Mouse (Mus musculus) neural tube, embryonic 13.5 days (tissue): ENCODE results near the gene Ccdc154. TPM values are rescaled to one million over a fixed set of nuclear protein-coding genes. Genes with fewer than 3 reads are reported as not detected.

Source experiments
- ATAC-seq: fragments of 200-750 bp; cut with Nextera tagmentation; 2 replicates; pipeline ENCODE4 v1.8.0; 2017; ENCODE audit warnings: low read depth, mild to moderate bottlenecking, moderate TSS enrichment, moderate library complexity
- H3K27ac ChIP-seq: fragments of 300-500 bp; sonication (generic); replicated peaks from 2 replicates; pipeline ENCODE4 v1.5.1; 2015; ENCODE audit warnings: moderate library complexity, mild to moderate bottlenecking, inconsistent platforms
- H3K27me3 ChIP-seq: fragments of 300-500 bp; sonication (generic); 2 replicates; pipeline ENCODE4 v1.6.1; 2015; ENCODE audit warnings: mild to moderate bottlenecking, inconsistent platforms
- H3K36me3 ChIP-seq: fragments of 300-500 bp; sonication (generic); 2 replicates; pipeline ENCODE4 v1.6.1; 2015; ENCODE audit warnings: mild to moderate bottlenecking, inconsistent platforms
- H3K4me1 ChIP-seq: fragments of 300-500 bp; sonication (generic); replicated peaks from 2 replicates; pipeline ENCODE4 v1.6.1; 2015; ENCODE audit warnings: inconsistent platforms
- H3K4me2 ChIP-seq: fragments of 300-500 bp; sonication (generic); 2 replicates; pipeline ENCODE4 v1.6.1; 2015; ENCODE audit warnings: inconsistent platforms, mild to moderate bottlenecking, moderate library complexity
- H3K4me3 ChIP-seq: fragments of 300-500 bp; sonication (generic); 2 replicates; pipeline ENCODE4 v1.5.1; 2015; ENCODE audit warnings: mild to moderate bottlenecking, inconsistent platforms
- H3K9ac ChIP-seq: fragments of 300-500 bp; sonication (generic); 2 replicates; pipeline ENCODE4 v1.6.1; 2015; ENCODE audit warnings: moderate library complexity, mild to moderate bottlenecking, inconsistent platforms
- H3K9me3 ChIP-seq: fragments of 300-500 bp; sonication (generic); 2 replicates; pipeline ENCODE4 v1.6.1; 2016; ENCODE audit warnings: inconsistent platforms
- WGBS: fragments of 180-500 bp; shearing (Covaris S2); methylation state at CpG from one replicate; pipeline ENCODE4 v1.1.7; 2015; 5-methylcytosine and 5-hydroxymethylcytosine counted together
- polyA plus RNA-seq: library from polyadenylated mRNA; unstranded; fragments of >200 nt; fragmentation: Nextera tagmentation; extraction: Ambion mirVana; gene quantifications from 2 replicates; pipeline ENCODE4 v1.2.1, GENCODE M21; 2015

The Ccdc154 gene
- polyA plus RNA-seq, 1 experiment from 2014 or later, result not detected

DNA sequence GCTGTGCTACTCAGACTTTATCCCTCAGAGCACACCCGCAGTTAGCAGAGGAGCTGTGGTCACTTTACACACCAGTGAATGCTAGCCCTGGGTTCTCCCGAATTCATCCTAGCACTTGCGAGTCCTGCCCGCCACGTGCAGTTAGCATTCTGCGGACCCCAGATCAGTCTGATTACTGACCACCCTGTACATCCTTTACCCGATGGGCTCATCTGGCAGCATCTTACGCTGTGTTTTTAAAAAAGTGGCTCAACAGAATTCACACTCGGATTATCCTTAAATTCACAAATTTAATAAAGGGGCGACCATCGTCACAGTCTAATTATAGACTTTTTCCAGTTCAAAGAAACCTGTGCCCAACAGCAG, 25.5 kb downstream of the Ccdc154 start:
- Histone ChIP-seq H3K4me1 (peaks cover 45% of the 10 kb centered on the region), H3K36me3 (peaks cover 20% of the 10 kb centered on the region; the same call in 1 of the 2 replicates), H3K9me3 (no peaks in the 10 kb centered on the region), H3K9ac (peak overlapping the region; percentile 95), H3K27me3 (no peaks in the 10 kb centered on the region), H3K27ac (peak overlapping the region; percentile 67; the same call in 1 of the 2 replicates), H3K4me2 (peak overlapping the region; percentile 88), H3K4me3 (peak overlapping the region; percentile 99)
- 10% methylated on average over 11 of the region's 11 CpGs for WGBS
- ATAC-seq, result no peak

DNA sequence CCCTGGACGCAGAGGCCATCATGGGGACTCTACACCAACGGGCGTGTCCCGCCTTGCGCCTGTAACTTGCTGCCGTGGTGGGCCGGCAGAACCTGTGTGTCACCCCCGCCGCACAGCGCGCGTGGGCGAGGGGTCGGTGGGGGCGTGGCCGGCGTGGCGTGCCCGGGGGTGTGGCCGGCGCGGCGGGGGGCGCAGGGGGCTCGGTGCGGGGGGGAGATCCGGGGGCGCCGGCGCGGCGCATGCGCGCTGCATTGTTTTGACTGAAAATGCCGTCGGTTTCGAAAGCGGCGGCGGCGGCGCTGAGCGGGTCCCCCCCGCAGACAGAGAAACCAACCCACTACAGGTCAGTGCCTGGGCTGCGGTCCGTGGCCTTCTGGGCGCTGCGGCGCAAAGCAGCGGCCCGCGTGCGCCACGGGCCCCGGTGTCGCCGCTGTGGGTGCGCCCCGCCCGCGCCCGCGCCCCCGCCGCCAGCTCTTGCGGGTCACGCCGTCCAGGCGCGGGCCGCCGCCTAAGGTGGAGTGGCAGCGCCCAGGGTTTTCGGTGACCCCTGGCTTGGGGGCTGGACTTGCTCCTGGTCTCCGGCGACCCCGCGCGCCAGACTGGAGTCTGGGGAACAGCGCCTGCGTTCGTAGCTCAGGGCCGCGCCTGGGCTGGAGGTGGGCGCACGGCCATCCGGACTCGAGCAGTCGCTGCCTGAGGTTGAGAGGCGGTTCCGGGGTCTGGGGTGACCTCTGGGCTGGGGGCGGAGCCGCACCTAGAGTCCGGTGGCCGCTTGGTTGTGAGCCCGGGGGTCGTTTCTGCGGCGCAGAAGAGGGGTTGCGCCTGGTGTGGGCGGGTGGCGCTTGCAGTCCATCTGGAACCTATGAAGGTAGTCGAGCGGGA, 26.1 kb downstream of the Ccdc154 start, which contains the start of gene Unkl:
Unkl (plus strand) TSS at position 248 of the 882 bp plus-strand sequence.
- H3K4me1 ChIP-seq, result peaks cover 42% of the 10 kb centered on the region
- under 1% methylated on average over 97 of the region's 104 CpGs for WGBS
- peak within 1 kb of the TSS; percentile 88 for H3K4me2 ChIP-seq
- peak within 1 kb of the TSS; percentile 67 for H3K27ac ChIP-seq
- H3K9me3 ChIP-seq, result no peaks in the 10 kb centered on the region
- ATAC-seq, result peak; percentile 34; the same call in 1 of the 2 replicates
- H3K36me3 ChIP-seq, result peaks cover 24% of the 10 kb centered on the region
- H3K9ac ChIP-seq, result peak within 1 kb of the TSS; percentile 95
- no peaks in the 10 kb centered on the region for H3K27me3 ChIP-seq
- H3K4me3 ChIP-seq, result peak within 1 kb of the TSS; percentile 99

DNA sequence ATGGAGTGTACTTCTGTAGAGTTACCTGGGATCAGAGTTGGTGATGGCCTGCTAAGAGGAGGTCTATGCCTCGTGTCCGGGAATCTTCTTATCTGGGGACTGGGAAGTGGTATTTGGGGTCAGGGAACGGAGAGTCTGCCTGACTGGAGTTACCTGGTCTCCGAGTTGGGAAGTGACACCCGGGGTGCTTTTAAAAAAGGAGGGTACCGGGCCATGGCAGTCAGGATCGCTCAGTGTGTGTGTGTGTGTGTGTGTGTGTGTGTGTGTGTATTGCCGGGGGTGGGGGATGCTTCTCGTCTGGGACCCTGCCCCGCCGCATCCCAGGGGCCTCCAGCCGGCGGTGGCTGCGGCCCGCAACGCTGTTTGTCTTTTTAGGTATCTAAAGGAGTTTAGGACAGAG, 26.8 kb downstream of the Ccdc154 start:
- peak overlapping the region; percentile 99 for H3K4me3 ChIP-seq
- H3K27ac ChIP-seq, result no peak overlapping the region
- H3K4me2 ChIP-seq, result peak overlapping the region; percentile 88
- no peaks in the 10 kb centered on the region for H3K27me3 ChIP-seq
- H3K9me3 ChIP-seq, result no peaks in the 10 kb centered on the region
- peak overlapping the region; percentile 95 for H3K9ac ChIP-seq
- peaks cover 31% of the 10 kb centered on the region for H3K36me3 ChIP-seq
- WGBS, result 4% methylated on average over 16 of the region's 16 CpGs
- H3K4me1 ChIP-seq, result peaks cover 37% of the 10 kb centered on the region
- ATAC-seq, result no peak

DNA sequence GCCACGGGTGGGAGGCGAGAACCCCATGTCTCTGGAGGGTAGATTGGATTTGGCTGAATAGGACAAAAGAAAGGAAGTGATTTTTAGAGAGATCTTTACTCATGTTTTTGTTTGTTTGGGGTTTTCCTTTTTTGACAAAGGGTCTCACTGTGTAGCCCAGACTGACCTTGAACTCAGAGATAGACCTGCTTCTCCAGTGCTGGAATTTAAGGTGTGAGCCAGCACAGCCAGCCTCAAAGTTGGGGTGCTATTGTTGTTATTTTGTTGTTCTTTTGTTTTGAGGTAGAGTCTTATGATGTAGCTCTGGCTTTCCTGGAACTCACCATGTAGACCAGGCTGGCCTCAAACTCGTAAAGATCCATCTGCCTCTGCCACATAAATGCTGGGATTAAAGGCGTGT, 40.1 kb downstream of the Ccdc154 start:
- Histone ChIP-seq H3K4me2 (no peak overlapping the region), H3K4me3 (no peak overlapping the region), H3K9me3 (no peaks in the 10 kb centered on the region), H3K9ac (no peak overlapping the region), H3K4me1 (no peaks in the 10 kb centered on the region), H3K27me3 (no peaks in the 10 kb centered on the region), H3K27ac (no peak overlapping the region), H3K36me3 (peaks cover 82% of the 10 kb centered on the region)
- WGBS, result 90% methylated on average over 4 of the region's 4 CpGs
- ATAC-seq, result no peak

DNA sequence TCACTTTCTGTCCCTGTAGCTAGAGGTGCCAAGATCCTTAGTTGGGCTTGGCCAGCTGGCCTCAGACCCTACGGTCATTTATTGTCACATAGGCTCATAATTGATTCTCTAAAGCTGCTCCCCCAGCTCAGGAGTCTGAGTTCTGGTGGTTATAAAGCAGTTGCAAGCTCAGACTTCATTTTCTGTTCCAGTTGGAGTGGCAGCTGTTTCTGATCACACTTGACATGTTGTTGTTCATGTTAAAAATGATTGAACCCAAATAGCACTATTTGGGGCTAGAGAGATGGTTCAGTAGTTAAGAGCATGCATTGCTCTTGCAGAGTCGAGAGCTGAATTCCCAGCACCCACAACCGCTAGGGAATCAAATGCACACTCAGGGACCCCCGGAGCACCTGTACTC, 47.7 kb downstream of the Ccdc154 start:
- H3K4me1 ChIP-seq, result no peaks in the 10 kb centered on the region
- H3K4me2 ChIP-seq, result no peak overlapping the region
- peaks cover 98% of the 10 kb centered on the region for H3K36me3 ChIP-seq
- H3K4me3 ChIP-seq, result no peak overlapping the region
- no peaks in the 10 kb centered on the region for H3K9me3 ChIP-seq
- 94% methylated on average over 4 of the region's 4 CpGs for WGBS
- H3K9ac ChIP-seq, result no peak overlapping the region
- H3K27me3 ChIP-seq, result no peaks in the 10 kb centered on the region
- no peak overlapping the region for H3K27ac ChIP-seq
- ATAC-seq, result no peak

DNA sequence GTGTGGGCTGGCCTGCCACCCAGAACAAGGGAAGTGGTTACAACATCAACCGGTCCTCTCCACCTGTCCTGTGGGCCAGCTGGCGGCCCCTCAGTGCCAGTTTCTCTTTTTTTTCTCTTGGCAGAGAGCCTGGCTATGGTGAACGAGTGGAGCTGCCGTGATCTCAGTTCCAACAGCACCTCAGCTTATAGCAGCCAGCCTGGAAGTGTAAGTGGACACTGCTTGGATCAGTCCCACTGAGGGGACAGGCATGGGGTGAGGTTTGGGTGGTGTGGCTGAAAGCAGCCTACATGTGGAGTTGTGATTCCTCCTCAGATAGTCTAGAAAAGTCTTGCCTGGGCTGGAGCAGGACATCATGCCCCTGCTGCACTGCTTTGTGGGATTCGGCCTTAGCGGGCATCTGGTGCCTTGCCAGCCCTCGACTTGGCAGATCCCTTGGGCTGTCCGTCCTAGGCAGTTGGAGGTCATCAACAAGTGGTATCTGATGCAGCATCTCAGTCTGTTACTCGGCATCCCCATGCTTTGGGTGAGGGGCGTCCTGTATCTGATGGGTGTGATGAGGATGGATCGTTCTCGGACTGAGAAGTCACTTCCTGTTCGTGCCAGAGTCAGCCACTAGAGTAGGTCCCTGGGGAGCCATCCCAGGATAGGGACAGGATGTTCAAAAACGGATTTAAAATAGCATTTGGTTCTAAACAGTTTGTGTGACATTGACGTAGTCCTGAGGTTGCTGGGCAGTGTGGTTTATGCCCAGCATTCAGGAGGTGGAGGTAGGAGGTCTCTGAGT, 48.6 kb downstream of the Ccdc154 start:
- WGBS, result 85% methylated on average over 15 of the region's 15 CpGs
- Histone ChIP-seq H3K27me3 (no peaks in the 10 kb centered on the region), H3K27ac (no peak overlapping the region), H3K9ac (no peak overlapping the region), H3K4me1 (no peaks in the 10 kb centered on the region), H3K4me2 (no peak overlapping the region), H3K4me3 (no peak overlapping the region), H3K9me3 (no peaks in the 10 kb centered on the region), H3K36me3 (peaks cover 98% of the 10 kb centered on the region)
- no peak for ATAC-seq

DNA sequence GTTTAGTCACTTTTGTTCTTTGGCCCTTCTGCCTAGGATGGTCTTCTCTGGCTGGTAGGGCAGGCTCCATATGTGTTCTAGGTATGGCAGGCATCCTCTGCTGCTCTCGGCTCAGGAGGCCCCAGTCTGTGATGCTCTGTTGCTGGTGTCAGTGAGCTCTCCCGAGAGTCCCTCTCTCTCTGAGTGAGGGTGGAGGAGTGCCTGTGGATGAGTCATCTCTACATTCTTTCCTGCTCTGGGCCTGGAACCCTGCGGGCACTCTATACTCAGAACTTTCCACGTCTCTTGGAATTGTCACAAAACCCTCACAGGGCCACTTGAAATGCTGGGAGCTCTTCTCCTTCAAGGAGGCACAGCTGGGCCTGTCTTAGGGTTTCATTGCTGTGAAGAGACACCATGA, 49.4 kb downstream of the Ccdc154 start:
- Histone ChIP-seq H3K36me3 (peaks cover 97% of the 10 kb centered on the region), H3K9me3 (no peaks in the 10 kb centered on the region), H3K27me3 (no peaks in the 10 kb centered on the region), H3K4me1 (no peaks in the 10 kb centered on the region), H3K27ac (no peak overlapping the region), H3K4me3 (no peak overlapping the region), H3K4me2 (no peak overlapping the region), H3K9ac (no peak overlapping the region)
- ATAC-seq, result no peak
- WGBS, result 91% methylated on average over 4 of the region's 4 CpGs

DNA sequence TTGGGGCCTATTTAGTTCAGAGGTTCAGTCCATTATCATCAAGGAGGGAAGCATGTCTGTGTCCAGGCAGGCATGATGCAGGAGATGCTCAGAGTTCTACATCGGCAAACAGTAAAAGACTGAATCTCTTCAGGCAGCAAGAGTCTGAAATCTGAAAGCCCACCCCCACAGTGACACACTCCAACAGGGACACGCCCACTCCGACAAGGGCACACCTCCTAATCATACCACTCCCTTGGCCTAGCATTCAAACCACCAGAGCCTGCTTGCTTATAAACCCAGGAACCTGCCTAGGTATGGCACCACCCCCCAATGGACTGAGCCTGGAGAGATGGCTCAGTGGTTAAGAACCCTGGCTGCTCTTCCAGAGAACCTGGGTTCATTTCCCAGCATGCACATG, 53.2 kb downstream of the Ccdc154 start:
- Histone ChIP-seq H3K9me3 (no peaks in the 10 kb centered on the region), H3K36me3 (peaks cover 93% of the 10 kb centered on the region)

DNA sequence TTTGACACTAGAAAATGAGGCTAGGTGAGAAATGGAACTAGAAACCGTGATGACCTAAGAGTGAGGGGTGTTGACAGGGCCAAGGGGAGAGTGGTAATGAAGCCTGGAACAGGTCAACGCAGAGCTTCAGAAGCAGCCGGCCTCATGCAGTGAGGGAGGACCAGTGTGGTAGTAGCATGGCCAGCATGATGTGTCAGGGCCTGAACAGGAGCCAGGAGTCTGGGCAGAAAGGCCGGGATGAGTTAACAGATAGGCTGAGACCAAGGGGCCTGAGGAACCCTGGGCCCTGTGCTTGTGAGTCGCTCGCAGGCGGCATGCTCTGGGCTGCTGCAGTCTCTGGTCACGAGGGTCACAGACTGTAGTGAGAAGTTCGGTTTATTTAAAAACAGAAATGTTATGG, 56.7 kb downstream of the Ccdc154 start:
- peaks cover 62% of the 10 kb centered on the region for H3K36me3 ChIP-seq
- peaks cover 19% of the 10 kb centered on the region for H3K4me1 ChIP-seq
- H3K4me3 ChIP-seq, result no peak overlapping the region
- no peak for ATAC-seq
- H3K27ac ChIP-seq, result no peak overlapping the region
- H3K4me2 ChIP-seq, result no peak overlapping the region
- no peaks in the 10 kb centered on the region for H3K9me3 ChIP-seq
- WGBS, result 93% methylated on average over 9 of the region's 9 CpGs
- H3K27me3 ChIP-seq, result no peaks in the 10 kb centered on the region
- H3K9ac ChIP-seq, result no peak overlapping the region

More for the DNA sequence above, 53.2 kb downstream of the Ccdc154 start:
- Histone ChIP-seq H3K4me1 (no peaks in the 10 kb centered on the region), H3K27ac (no peak overlapping the region), H3K27me3 (no peaks in the 10 kb centered on the region), H3K9ac (no peak overlapping the region), H3K4me2 (no peak overlapping the region), H3K4me3 (no peak overlapping the region)
- ATAC-seq, result no peak
- WGBS, result 89% methylated on average over 3 of the region's 3 CpGs

DNA sequence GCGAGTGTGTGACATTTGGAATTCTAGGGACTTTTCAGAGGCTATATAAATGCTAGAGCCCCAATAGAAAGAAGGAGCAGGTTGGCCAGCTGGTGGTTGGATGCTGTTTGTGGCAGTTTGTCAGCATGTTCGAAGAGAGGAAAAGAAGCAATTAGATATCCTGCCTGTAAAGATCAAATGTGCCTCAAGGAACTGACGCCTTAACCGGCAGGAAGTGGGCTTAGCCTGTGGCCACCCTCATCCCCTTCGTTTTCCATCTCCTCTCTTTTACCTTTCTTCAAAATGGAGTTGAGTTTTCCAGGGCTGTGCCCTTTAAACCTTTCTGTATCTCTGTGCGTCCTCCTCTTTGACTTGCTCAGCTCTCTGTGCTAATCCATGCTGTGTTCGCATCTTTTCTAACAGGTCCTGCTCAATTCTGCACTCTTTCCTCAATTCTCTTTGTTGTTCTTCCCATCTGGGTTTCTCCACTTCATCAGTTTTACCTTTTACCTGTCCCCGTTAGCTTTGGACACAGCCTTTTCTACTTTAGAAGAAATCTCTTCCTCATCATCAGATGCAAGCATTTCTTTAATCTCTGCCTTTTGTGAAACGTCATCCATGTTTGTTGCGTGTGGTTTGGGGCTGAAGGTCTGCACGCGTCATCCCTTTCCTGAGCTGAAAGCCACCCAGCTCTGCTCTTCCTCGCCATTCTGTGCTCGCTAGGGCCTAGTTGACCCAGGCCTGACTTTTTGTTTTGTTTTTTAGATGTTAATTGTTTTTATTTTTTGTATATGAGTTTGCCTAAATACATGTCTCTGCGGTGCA, 57.4 kb downstream of the Ccdc154 start:
- no peak overlapping the region for H3K27ac ChIP-seq
- no peaks in the 10 kb centered on the region for H3K9me3 ChIP-seq
- no peaks in the 10 kb centered on the region for H3K27me3 ChIP-seq
- no peak overlapping the region for H3K9ac ChIP-seq
- H3K4me1 ChIP-seq, result peaks cover 19% of the 10 kb centered on the region
- no peak overlapping the region for H3K4me2 ChIP-seq
- 91% methylated on average over 15 of the region's 15 CpGs for WGBS
- no peak for ATAC-seq
- no peak overlapping the region for H3K4me3 ChIP-seq
- H3K36me3 ChIP-seq, result peaks cover 54% of the 10 kb centered on the region

DNA sequence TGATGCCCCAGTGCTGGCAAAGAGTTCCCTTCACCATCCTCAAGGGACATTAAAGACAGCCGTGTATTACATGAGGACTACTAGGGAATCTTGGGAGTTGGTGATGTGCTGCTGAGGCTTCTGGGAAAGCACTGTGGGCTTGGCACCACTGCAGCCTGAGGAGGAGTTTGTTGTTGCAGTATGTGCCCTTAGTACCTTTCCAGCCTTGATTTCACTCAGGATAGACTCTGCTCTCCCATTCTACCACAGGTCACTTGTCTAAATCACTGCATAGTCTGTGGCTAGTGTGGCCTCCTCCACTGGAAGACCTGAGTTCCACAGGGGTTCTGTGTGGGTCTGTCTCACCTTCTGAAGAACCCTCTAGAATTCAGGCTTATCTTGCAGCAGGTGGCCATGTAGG, 58.5 kb downstream of the Ccdc154 start:
- H3K27me3 ChIP-seq, result no peaks in the 10 kb centered on the region
- H3K9ac ChIP-seq, result no peak overlapping the region
- H3K4me1 ChIP-seq, result peaks cover 19% of the 10 kb centered on the region
- H3K27ac ChIP-seq, result no peak overlapping the region
- H3K4me3 ChIP-seq, result no peak overlapping the region
- ATAC-seq, result no peak
- no peaks in the 10 kb centered on the region for H3K9me3 ChIP-seq
- H3K4me2 ChIP-seq, result 0 out of 2 replicates have a peak overlapping the region, but pooled peaks have one; percentile 58
- 84% methylated on average over 1 of the region's 1 CpGs for WGBS
- peaks cover 48% of the 10 kb centered on the region for H3K36me3 ChIP-seq
